Mouse (Mus musculus) spleen, embryonic (tissue): ENCODE measurements around the gene Pid1.

Experiments used
- CTCF ChIA-PET: fragments of 350-600 bp; sonication (Branson Sonifier 250); formaldehyde crosslinking; loops from one replicate; lab custom pipeline; 2022; lab: Charles Lee

The Pid1 gene

DNA sequence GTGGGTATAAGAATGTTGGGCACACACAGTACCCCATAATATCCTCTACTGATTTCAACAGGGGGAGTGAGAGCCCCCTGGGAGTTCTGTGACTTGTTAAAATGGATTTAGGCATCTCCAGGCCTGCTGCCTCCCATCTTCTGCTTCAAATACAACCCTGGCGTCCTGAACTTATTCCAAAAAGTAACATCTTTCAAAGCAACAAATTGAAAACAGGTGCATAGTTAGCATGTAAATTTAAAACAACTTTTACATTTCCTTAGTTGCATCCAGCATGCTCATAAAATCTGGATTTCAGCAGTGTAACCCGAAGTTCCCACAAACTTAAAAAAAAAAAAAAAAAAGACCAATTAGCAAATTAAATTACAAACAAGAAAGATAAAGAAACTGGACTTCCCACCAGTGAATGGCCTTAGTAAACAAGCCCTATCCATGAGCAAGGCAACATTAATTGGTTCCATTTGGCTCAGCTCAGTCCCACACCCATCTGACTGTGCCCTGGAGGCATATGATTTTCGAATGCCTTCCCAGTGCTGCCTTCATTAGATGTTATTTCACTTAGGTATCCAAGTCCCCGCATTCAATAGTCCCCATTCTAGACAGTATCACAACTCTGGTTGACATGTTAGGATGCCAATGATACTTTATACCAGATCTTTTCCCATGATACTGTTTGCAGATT lies 177.1 kb downstream of the Pid1 start:
- CTCF ChIA-PET, result no interaction called here

- CTCF ChIA-PET, result no interaction called here
These were observed 186.3 kb downstream of the Pid1 start for GRCm38 (mm10) chr1:84177696-84178095.

- CTCF ChIA-PET, result no interaction called here
These were observed 186.9 kb downstream of the Pid1 start for GRCm38 (mm10) chr1:84177033-84177432.

- CTCF ChIA-PET, result no interaction called here
These were observed 191.0 kb downstream of the Pid1 start for GRCm38 (mm10) chr1:84172941-84173340.

DNA sequence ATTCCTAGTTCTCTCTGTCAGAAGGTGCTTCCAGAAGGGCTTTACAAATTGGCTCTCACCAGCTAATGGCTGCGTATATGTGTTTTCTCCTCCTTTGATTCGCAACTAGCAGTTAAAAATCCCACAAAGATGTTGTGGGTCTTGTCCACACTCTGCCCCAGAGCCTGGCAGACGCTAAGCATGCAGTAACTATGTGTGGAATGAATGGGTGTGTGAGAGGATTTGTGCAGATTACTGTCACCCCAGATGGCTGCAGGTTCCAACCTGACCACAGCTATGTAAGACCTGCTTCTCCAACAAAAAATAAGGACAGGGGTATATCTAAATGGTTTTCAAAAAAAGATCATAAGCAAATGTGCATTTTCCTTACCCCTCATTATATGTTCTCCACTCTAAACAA lies 206.2 kb downstream of the Pid1 start:
- CTCF ChIA-PET, result no interaction called here

DNA sequence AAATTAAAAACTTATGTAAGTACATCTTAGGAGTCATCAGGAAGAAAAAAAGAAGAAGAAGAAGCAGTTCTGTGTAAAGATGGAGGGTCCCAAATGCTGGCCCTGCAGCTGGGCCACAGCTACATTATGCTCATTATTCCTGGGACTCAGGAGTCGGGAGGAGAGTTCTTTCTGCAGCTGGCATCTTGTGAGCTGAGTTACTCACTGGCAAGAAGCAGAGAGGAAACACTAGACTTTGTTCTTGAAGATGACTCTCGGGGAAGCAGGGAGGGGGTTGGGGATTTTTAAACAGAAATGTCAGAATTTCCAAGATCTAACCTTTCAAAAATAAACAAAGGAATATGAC lies 208.4 kb downstream of the Pid1 start:
- CTCF ChIA-PET, result interaction anchor here (0.8 kb wide), 1 partner anchor 10 kb away, joined by 3 read pairs; no protein-coding TSS in a partner anchor

- CTCF ChIA-PET, result no interaction called here
These were observed 209.0 kb downstream of the Pid1 start for GRCm38 (mm10) chr1:84154725-84155584.

DNA sequence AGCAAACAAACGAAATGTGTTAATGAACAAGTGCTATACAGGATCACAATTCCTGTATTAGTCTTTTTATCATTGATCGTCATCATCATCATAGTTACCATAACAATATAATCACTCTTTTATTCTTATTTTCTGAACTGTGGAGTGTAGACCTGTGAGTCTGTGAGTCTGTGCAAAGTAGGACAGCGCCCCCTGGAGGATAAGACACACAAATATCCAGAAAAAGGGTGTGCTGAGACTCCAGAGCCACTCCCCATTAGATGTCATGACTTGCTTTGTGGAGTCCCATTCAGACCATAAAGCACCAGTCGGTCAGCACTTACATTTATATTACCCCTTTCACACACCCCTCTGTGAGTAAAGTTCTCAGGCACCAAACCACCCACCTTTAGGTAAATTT lies 210.0 kb downstream of the Pid1 start:
- CTCF ChIA-PET, result no interaction called here

DNA sequence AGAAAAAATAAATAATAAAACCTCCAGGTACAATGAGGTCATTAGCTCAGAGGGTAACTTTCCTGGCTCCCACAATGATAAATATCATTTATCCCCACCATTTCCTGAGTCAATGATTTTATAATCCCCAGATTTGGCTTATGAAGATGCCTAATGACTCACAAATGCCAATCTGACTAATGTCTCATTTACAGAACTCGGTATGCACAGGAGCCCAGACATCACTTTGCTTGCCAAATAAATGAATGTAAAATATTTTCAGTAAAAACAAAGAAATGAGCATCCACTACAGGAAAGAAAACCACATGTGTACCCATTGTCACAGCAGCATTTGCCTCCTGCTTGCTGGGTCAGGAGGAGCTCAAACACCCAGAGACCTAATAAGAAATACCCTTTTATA lies 222.4 kb downstream of the Pid1 start:
- CTCF ChIA-PET, result interaction anchor here (0.6 kb wide), 1 partner anchor 12 kb away, joined by 3 read pairs; no protein-coding TSS in a partner anchor

DNA sequence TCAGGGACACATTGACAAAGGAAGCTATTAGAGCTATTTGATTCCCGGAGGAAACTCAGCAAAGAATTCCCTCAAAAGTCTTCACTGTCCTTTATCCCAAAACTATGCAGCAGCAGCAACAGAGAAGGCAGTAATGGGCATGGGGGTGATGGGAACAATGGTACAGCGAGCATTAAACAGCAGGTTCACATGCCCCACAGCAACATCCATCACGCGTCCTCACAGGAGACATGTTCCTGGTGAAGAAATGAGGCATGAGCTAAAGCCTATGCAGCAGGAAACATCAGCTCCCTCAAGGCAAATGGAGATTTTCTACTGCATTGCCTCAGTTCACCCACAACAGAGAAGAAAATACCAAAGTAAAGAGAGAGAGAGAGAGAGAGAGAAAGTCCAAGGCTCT lies 231.5 kb downstream of the Pid1 start:
- CTCF ChIA-PET, result no interaction called here

DNA sequence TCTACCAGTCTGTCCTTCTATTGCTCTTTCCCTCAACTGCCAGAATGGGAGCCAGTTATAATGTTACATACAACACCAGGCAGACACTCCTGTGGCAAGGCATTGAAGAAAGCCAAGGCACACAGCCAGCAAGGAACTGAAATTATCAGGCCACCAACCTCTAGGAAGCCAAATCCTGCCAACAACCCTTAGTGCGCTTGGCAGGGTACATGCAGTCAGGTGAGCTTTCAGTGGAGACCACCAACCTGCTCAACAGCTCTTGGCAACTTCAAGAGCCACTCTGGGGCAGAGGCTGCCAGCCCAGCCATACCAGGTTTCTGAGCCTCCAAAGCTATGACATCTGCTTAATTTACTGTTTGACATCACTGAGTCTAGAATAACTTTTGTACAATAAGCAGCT lies 232.2 kb downstream of the Pid1 start:
- CTCF ChIA-PET, result no interaction called here

GRCm38 (mm10) chr1:84128510-84128909 lies 235.5 kb downstream of the Pid1 start:
- CTCF ChIA-PET, result interaction anchor here (0.6 to 0.7 kb wide), 2 partner anchors 10 to 1368 kb away, joined by 3 to 4 read pairs; no protein-coding TSS in a partner anchor

- CTCF ChIA-PET, result no interaction called here
These were observed 244.7 kb downstream of the Pid1 start for GRCm38 (mm10) chr1:84119306-84119705.

DNA sequence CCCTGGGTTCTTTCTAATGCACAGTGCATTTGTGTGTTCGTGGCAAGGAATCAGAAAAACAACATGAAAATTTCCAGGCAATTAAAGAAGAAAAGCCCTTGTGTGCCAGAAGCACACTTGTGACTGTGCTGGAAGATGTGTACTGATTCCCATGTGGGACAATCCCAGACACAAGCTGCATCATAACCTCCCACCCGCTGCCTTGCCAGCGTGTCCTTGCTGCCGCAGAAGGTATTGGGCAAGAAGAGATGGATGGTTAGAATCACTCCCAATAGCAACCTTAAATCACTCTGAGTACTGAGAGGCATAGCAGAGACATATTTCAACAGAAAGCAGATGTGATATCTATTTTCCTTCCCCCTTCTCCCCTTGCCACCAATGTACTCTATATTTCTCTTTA lies 257.2 kb downstream of the Pid1 start:
- CTCF ChIA-PET, result no interaction called here

DNA sequence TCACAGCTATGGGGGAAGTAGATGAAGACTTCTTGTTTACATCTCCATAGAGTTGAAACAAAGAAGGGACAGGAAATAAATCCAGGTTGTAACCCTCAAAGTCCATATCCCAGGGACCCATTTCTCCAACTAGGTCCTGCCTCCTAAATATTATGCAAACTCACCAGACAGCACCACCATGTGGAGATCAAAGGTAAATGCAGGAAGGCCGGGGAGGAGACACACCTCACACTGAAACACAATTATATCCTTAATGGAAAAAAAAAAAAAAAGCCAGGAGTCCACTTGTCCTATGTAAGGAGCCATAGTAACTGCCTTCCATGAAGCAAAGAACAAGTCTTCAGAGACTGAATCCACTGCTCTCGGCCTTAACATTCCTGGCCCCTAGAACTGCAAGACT lies 261.9 kb downstream of the Pid1 start:
- CTCF ChIA-PET, result no interaction called here

DNA sequence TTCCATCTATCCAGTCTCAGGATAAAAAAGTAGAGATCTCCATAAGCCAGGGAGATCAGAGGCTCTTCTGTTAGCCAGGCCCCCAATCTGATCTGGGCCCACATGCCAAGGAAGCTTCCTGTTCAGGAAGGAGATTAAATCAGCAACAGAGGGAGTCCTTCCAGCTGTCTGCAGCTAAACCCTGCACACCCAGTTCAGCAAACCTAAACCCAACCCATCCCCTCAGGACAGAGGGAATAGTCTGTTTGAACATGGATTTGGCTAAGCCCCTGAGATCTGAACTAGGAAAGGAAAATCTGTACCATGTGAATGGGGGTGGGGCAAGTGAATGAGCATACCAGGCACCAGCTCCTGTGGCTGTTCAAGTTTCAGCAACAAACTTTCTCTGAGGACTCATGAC lies 266.6 kb downstream of the Pid1 start:
- CTCF ChIA-PET, result interaction anchor here (0.6 kb wide), 1 partner anchor 44 kb away, joined by 7 read pairs; no protein-coding TSS in a partner anchor

GRCm38 (mm10) chr1:84093291-84093690 lies 270.7 kb downstream of the Pid1 start:
- CTCF ChIA-PET, result no interaction called here

GRCm38 (mm10) chr1:84089664-84090063 lies 274.3 kb downstream of the Pid1 start:
- CTCF ChIA-PET, result no interaction called here

DNA sequence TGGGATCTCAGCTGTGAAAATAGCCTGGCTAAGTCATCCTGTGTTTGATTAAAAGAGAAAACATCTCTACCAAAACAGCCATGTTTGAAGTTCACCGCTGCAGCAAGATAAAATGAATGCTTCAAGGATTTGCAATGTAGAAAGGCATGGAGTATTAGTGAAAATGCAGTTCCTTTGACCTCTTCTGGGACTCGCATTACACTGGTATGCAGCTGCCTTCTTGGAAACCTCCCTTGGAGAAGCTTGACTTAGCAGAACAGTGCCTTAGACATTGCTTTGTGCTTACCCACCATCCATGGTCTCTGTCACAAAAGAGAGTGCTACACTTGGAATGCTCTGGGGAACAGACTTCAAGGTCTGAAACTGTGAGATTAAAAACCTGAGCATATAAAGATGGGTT lies 276.0 kb downstream of the Pid1 start:
- CTCF ChIA-PET, result no interaction called here

GRCm38 (mm10) chr1:84087325-84087724 lies 276.7 kb downstream of the Pid1 start:
- CTCF ChIA-PET, result no interaction called here

DNA sequence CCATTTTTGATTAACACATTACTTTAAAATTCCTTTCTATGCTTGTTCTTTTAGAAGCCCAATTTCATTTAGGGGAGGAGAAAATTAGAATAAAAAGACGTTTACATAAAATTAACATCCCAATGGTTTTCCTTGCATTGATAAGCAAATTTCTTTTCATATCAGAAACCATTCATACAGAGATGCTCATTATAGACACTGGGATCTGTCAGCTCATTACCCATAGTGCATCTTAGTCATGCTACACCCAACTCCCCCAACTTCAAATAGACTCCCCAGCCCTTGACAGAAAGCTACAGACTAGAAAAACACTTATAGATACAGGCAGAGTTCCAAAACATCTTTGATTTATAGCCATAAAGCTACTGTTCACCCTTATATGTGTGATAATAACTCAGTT lies 277.5 kb downstream of the Pid1 start:
- CTCF ChIA-PET, result no interaction called here

DNA sequence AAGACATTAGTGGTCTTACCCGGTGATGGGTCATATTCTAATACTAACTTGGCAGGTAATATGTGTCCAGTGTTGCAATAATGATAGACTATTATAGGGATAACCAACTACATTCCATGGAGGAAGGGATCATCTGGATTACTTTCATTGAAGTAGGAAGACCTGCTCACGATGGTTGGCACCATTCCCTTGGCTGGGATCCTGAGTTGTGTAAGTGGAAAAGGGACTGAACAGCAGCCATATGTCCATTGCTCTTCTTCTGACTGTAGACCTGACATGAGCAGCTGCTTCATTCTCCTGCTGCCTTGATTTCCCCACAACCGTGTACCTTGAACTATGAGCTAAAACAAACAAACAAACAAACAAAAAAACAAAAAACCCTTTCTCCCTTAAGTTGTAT lies 278.6 kb downstream of the Pid1 start:
- CTCF ChIA-PET, result no interaction called here

GRCm38 (mm10) chr1:84079566-84079965 lies 284.4 kb downstream of the Pid1 start:
- CTCF ChIA-PET, result no interaction called here
